Mouse (Mus musculus) monocyte, adult 2 months (primary cell): Measurements from ENCODE around the gene Syt15.
"Not testable (repeated sequence)": the region's sequence is repeated elsewhere in the genome, so short reads cannot be mapped to it uniquely, and the experiment has no call there.

Source experiments
- DNase-seq, 2 experiments: peaks; one replicate each; pipeline ENCODE4 v3.0.0; 2022; ENCODE audit warnings: low spot score in 2 of 2, low read depth in 1 of 2

Syt15 gene

GRCm38 (mm10) chr14:34227981-34228380 is 8.6 kb downstream of the Syt15 start:
- no peak for DNase-seq

DNA sequence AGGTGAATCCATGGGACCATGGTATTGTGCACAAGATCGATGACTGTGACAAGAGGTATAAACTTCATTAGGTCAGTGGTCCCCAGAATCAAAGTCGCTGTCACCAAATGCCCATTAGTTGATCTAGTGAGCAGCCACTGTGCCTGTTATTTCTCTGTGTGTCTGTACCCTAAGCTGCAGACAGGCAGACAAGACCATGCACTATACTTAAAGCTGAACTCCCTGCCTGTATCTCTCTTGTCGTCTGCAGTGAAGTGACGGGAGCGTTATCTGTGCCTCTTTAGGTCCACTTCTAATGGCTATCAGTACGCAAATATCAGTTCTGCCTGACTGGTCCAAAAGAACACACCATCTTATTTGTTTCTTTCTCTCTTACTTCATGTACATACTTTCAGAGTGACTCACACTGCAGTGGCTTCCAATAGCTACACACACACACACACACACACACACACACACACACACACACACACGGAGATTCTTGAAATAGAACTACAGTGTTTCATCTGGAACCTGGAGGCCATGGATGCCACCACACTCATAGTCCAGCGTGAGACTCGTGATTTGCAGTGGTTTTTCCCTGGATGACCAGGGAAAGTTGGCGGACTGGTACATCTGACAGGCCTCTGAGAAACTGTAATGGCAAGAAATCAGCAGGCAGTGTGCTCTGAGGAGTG is 9.6 kb downstream of the Syt15 start:
- no peak for DNase-seq

DNA sequence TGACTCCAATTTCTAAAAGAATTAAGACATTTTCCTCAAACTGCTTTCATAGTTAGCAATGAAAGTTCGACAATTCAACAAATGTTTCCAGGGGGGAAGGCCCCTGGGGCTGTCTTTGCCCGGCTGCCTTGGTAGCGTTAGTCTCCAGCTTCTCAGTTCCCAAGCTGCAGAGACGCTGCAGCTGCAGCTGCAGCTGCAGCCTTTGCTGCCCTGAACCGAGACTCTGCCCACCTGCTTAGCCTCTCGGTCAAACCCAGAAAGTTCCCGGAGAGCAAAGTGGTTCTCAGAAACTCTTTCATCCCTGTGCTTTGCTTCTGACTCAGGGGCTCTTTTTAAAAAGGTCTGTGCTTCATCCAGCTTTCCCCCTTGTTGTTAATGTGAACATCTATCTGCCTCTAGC is 12.9 kb downstream of the Syt15 start:
- DNase-seq, result no peak

- DNase-seq, result no peak
Observed at GRCm38 (mm10) chr14:34232866-34233680, 13.7 kb downstream of the Syt15 start.

GRCm38 (mm10) chr14:34233846-34234245 is 14.5 kb downstream of the Syt15 start:
- no peak for DNase-seq

- DNase-seq, result no peak
Observed at GRCm38 (mm10) chr14:34234630-34235380, 15.4 kb downstream of the Syt15 start.

- no peak for DNase-seq
Observed at GRCm38 (mm10) chr14:34240263-34240662, 20.9 kb downstream of the Syt15 start.

DNA sequence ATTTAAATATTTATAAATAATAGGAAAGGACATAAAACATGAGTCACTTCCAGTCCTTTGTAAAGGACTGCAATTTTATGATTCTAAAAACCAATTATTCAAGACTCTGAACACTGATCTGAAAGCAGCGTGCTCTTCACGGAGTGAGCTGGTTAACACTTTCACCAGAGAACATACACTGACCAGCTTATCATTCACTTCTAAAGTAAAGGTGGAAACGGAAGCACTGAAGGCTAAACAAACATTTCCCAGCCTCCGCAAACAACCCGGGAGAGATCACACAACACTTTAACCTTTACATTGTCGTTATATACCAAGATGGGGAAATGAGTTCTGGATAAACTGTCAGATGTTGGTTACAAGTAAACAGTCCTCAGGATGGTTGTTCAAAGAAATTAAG is 21.3 kb downstream of the Syt15 start:
- DNase-seq, result no peak

- no peak for DNase-seq
Observed at GRCm38 (mm10) chr14:34252470-34253145, 33.2 kb downstream of the Syt15 start.

DNA sequence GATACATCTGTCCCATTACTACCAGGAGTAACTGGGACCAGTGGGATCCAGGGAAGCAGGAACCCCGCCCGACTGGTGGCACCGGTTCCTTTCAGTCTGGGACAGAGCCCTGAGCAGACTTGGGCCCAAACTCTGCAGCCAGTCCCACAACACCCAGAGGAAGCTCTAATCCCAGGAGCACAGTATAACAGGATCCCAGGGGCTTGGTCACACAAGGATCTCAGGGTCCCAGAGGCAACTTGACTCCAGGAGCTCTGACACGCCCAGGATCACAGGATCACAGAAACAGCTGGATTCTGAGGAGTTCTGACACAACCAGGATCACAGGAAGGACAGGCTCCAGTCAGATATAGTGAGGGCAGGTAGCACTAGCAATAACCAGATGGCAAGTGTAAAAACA is 33.9 kb downstream of the Syt15 start:
- no peak for DNase-seq

DNA sequence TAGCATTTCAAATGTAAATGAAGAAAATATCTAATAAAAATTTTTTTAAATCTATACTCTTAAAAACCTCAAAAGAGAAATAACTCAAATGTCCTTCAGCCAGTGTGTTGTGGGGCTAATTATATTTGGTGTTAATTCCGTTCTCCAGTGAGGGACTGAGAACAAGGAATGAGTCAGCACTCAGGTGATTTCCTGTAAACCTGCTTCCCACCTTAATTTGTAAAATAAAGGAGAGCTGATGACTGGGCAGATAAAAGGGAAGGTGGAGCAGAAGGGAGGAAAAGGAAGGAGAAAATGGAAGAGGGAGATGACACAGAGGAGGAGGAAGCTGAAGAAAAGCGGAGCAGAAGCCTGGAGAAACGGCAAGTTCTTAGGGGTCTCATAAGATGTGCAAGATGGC is 39.1 kb downstream of the Syt15 start:
- DNase-seq, result not testable (repeated sequence)

DNA sequence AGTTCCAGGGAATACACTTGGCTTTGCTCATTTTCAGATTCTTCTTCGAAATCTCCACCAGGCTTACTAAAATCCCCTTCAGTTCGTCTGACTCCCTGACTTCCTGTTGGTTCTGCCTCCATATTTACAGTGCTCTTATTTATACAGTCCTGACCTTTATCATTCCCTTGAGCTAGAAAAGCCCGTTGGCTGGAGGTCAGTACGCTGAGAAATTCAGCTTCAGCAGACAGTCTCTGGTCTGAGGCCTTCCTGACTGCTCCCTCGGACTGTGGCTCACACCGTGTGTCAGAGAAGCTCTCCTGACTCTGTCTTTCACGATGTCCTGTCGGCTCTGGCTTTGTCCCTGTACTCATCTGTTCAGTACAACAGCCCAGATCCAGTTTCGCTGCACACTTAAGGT is 48.7 kb downstream of the Syt15 start:
- DNase-seq, result no peak

- no peak for DNase-seq
Observed at GRCm38 (mm10) chr14:34273280-34273679, 53.9 kb downstream of the Syt15 start.

GRCm38 (mm10) chr14:34274141-34274540 is 54.7 kb downstream of the Syt15 start:
- no peak for DNase-seq

- DNase-seq, result no peak
Observed at GRCm38 (mm10) chr14:34275225-34275624, 55.8 kb downstream of the Syt15 start.

DNA sequence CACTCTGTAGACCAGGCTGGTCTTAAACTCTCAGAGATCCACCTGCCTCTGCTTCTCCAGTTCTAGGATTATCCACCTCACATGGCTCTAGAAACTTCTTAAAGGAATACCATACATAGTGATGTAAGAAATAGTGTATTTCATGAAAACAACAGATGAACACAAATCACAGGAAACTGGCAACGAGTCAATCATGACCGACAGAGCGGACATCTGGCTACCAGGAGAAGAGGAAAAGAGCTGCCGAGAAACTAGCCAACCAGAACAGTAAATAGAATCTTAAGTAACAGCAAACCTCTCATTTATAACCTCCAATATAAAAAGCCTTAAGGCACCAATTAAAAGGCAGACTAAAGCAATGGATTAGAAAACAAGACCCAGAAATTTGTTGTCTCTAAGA is 60.3 kb downstream of the Syt15 start:
- DNase-seq, result no peak
